Mouse (Mus musculus) left cerebral cortex, adult 18-20 months (tissue): ENCODE data around the gene Zrsr1. TPM values are rescaled to one million over a fixed set of nuclear protein-coding genes. Genes with fewer than 3 reads are reported as not detected.

ENCODE experiments used
- DNase-seq, 2 experiments: peaks; one replicate each; pipeline ENCODE4 v3.0.0; 2021 to 2022; ENCODE audit warnings: low spot score in 2 of 2, mixed read lengths in 1 of 2
- total RNA-seq, 2 experiments: library from RNA; stranded (reverse); gene quantifications; 2 replicates each; pipeline ENCODE4 v1.2.3; 2021

Gene Zrsr1
- total RNA-seq, 2 experiments from 2014 or later: 70.9 to 72.5 TPM

DNA sequence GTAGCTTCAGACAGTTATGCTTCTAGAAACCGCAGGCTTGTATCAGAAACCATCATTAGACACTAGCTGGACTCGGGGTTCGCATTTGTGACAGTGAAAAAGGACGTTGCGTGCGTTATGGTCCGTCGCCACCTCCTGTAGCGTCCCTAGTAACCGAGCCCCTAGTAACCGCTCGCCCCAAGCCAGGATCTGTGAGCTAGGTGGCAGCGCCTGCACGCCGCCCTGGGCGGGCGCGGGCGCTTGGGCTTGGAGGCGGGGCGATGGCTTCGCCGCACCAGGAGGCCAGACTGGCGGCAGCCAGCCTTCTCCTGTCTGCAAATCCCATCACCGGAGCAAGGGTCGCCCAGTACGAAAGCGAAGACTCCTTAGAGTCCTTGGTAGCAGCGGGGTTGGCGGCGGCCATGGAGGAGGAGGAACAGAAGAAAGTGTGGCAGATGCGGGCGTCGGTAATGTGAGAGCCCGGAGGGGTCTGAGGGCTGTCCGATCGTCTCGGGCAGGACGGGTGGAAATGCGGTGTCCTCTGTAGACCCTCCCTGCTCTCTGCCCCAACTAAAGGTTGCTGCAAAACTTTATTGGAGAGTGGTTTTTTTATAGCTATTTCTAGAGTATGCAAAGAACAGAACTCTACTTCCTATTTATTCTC lies 36.5 kb downstream of the Zrsr1 start:
- peak; percentile 76 to 82 for DNase-seq

DNA sequence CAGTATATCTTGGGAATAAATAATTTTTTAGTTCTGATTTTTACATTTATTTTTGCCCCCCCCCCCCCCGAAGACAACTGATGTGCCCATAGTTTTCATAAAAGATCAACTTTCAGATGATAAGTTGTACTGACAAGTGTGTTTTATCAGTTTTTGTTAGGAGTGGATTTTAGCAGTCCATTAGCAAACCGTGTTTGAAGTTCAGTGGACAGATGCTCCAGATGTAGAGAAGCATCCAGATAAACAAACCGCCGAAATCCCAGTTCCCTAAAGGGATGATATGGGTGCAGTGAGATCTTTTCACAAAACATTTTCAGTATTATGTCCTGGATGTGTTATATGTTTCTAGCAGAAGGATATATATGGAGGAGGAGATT lies 37.0 kb downstream of the Zrsr1 start:
- DNase-seq: no peak

DNA sequence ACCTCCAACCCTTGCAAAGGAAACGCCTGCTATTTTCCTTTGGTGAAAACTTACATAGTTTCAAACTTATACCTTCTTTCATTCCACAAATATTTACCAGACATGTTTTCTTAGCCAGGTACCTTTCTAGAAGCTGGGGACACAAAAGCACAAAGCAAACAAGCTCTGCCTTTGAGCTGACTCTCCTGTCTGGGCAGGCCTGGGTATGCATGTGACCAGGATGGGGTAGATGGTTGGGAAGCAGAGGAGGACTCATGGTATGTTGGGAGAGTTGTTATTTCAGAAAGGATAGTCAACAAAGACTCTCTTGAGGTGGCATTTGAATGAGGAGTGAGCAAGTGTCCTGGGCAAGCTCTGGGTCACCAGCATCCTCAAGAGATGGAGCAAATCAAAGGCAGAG lies 41.3 kb downstream of the Zrsr1 start:
- DNase-seq: no peak

DNA sequence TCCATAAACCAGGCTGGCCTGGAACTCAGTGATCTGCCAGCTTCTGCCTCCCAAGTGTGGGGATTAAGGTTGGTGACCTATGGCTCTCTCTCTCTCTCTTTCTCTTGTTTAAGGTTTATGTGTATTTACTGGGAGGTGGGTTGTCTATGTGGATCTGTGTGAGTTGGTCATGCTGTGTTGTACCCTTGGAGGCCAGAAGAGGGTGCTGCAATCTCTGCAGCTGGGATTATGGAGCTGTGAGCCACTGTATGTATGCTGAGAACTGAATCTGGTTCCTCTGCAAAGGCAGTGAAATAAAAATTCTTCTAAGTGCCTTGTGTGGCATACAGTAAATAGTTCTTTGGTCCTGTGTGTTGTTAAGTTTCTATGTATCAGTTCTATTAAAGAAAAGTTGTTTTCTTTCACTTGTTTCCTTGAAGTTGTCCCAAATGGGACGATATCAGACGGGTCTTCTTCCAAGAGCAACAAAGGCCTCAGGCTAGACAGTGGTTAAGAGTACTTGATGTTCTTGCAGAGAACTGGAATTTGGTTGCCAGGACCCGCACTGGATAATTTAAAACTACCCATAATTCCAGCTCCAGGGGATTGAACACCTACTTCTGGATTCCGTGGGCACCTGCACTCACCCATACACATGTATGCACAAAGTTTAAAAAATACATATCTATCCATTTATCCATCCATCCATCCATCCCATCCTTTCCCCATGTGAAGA lies 41.9 kb downstream of the Zrsr1 start:
- DNase-seq: no peak

DNA sequence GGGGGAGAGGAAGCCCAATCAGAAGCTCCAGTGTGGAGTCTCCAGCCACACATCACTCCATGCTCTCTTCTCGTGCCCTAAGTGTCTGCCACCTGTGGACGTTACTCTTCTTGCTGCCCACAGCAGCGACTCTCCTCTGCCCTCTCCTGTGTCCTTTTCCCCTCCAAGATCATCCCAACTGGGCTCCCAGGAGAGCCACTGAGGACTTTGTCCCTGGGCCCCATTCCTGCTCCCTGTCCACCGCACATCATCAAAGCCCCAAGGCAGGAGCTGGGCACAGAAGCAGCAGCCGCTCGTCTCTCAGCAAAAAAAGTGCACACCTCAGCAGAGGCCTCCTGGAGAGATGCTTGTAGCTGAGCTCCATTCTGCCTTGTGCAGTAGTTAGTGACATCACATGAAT lies 43.2 kb downstream of the Zrsr1 start:
- DNase-seq: no peak

DNA sequence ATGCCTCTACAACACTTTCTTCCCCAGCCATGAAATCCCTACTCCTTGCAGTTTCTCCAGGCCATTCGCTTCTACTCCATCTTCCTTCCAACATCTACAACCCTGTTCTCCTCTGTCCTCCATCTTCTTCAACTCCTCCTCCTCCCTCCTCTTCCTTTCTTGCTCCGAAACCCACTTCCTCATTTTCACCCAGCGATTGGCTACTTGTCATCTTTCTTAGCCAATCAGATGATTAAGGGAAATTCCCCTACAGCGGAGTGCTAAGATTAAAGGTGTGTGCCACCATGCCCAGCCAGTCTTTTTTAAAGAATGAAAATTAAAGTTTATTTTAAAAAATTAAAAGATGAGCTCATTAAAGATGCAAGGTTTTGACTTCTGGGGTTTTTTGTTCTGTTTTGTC lies 46.1 kb downstream of the Zrsr1 start:
- DNase-seq: no peak

DNA sequence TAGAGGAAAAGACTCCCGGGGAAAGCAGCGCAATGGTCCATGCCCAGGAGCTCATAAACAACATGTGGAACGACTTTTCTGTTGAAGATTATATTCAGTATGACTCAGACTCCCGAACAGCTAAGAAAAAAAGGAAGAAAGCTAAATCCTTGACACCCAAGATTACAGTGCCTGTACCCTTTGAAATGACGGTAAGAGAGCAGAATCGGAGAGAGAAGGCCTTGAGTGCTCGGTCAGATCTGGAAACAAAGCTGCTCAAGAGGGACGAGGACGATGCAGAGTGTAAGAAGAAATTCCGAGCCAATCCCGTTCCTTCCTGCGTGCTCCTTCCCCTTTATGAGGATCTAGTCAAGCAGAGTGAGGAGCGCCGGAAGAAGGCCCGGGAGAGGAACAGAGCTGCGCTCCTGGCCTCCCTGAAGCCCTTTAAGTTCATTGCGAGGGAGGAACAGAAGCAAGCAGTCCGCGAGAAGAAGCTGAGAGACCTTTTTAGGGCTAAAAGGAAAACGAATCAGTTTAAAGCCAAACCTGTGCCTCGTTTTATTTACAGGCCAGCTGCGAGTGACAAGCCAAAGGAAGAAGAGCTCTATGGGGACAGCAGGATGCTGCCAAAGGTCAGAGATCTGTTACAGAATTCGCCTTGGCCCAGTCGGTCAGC lies 48.4 kb downstream of the Zrsr1 start:
- no peak for DNase-seq

DNA sequence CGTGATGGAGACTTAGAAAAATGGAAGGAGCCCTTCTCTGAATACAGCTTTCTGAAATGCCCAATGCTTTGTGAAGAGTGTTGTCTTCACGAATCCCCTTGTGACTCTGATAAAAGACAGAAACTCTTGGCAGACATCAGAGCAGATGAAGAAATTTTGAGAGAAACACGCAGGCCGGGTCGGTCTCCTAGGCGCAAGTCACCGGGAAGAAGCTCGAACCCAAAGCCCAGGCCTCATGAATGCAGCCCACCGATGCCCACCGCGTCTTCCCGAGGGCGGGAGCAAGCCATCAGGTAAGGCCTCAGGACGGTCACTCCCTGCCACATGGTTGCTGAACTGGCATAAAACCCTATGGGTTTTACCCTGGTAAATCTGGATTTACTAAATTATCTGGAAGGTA lies 49.0 kb downstream of the Zrsr1 start:
- no peak for DNase-seq

DNA sequence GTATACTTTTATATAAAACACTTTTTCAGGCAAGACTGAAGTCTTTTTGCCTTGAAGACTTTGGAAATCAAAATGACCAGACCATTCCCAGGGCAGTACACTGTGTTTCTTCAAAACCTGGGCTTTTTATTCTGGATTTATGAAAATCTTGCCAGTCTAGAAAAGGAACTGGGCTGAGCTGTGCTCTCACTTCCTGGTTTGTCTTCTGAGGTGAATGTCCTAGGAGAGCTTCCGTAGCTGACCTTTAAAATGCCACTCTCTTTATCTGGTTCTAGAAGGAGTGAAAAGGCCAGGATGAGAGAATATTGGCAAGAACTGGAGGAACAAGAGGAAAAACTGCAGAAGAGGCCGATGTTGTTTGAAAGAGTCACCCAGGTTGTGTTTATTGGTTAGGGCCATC lies 51.4 kb downstream of the Zrsr1 start:
- DNase-seq: no peak

DNA sequence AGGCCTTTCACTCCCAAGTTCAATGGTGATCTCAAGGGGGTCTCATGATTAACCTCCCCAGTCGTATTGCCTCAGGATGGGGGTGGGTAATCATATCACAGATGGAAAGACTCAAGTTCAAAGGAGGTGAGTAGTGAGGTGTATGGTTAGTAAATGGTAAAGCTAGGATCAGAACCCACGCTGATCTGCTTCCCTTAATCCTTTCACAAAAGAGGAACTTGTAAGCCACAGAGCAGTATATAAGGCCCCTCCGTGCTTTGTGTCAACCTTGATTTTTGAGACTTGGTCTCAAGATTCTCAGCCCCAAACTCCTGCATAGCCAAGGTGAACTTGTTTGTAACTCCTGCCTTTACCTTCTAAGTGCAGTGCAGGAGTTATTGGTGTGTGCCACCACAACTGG lies 52.4 kb downstream of the Zrsr1 start:
- DNase-seq: no peak

Other genes with a start within 250 kb of the Zrsr1 start
- 10 to 100 TPM; 13.5 to 19.3 TPM for gene B3gnt2, start 111.0 kb upstream of the Zrsr1 start, total RNA-seq
- gene Gm28048, start 10.1 kb downstream of the Zrsr1 start, total RNA-seq: 10 to 100 TPM; 10.1 to 11.3 TPM
- gene Commd1, start 10.4 kb downstream of the Zrsr1 start, total RNA-seq: 10 to 100 TPM; 46.4 to 47.6 TPM
- gene Cct4, start 18.5 kb downstream of the Zrsr1 start, total RNA-seq: 100 to 1,000 TPM; 111 to 117 TPM
- gene Fam161a, start 35.5 kb downstream of the Zrsr1 start, total RNA-seq: 1 to 10 TPM; 3.2 to 5.2 TPM